Comparison of ENCODE assay signal across 8 mouse cellular contexts in genomic region chr11:69323667-69324111, GRCm38 (mm10). TPM values are rescaled to one million over a fixed set of nuclear protein-coding genes. Genes with fewer than 3 reads are reported as not detected.
DNase-seq lines count a peak whose midpoint lies in the region; ATAC-seq lines count a peak whose summit lies in the region.

TSS of gene Cntrob (minus strand) at chr11:69323775.
TSS of gene Trappc1 (plus strand) at chr11:69323980.

- peak within 1 kb of the TSS; percentile 84 for H3K4me2 ChIP-seq in hindbrain, embryonic 15.5 days

- DNase-seq in T-cell, adult 2 months (ENCODE audit: low spot score), result peak; percentile 100
- peak; percentile 98 to 99 for DNase-seq in cerebellum, postnatal 36 days
- DNase-seq in frontal cortex, postnatal 36 days (ENCODE audit: low spot score in 2 of 2), result peak; percentile 98 to 99
- peak; percentile 98 for DNase-seq in left cerebral cortex, adult 11 months (ENCODE audit: low spot score)
- peak; percentile 99 to 100 for DNase-seq in lung, postnatal 4 days
- peak; percentile 97 for DNase-seq in retina, postnatal 7 days (ENCODE audit: low read depth, low spot score)
- peak; percentile 94 for DNase-seq in urinary bladder, adult 2 months (ENCODE audit: low spot score)

- H3K27me3 ChIP-seq in hindbrain, embryonic 15.5 days, result peaks cover 7% of the 10 kb centered on the region; the same call in 1 of the 2 replicates

- peak within 1 kb of the TSS; percentile 56 for H3K4me3 ChIP-seq in hindbrain, embryonic 15.5 days

- ATAC-seq in hindbrain, embryonic 15.5 days (ENCODE audit: low FRiP score, low read depth), result peak; percentile 96

- H3K36me3 ChIP-seq in hindbrain, embryonic 15.5 days, result peaks cover 6% of the 10 kb centered on the region

- H3K27ac ChIP-seq in hindbrain, embryonic 15.5 days (replicated peaks), result peak within 1 kb of the TSS; percentile 84

- no peaks in the 10 kb centered on the region for H3K9me3 ChIP-seq in hindbrain, embryonic 15.5 days

- peak within 1 kb of the TSS; percentile 78 for H3K9ac ChIP-seq in hindbrain, embryonic 15.5 days

- peaks cover 51% of the 10 kb centered on the region for H3K4me1 ChIP-seq in hindbrain, embryonic 15.5 days (replicated peaks)

- WGBS in hindbrain, embryonic 15.5 days, result 0% methylated on average over 30 of the region's 30 CpGs

RNA-seq across cellular contexts. Expression of gene Cntrob, which starts in this region (rescaled TPM):
- polyA plus RNA-seq in hindbrain, embryonic 15.5 days (2015; fragmentation: Nextera tagmentation; extraction: Ambion mirVana), result 16.2 and 17.3 TPM in 2 replicates
- polyA plus RNA-seq in urinary bladder, adult 2 months (2012; rRNA removed), result 9.2 and 10.8 TPM in 2 replicates

RNA-seq across cellular contexts. Expression of gene Trappc1, which starts in this region (rescaled TPM):
- 183 and 187 TPM in 2 replicates for polyA plus RNA-seq in hindbrain, embryonic 15.5 days (2015; fragmentation: Nextera tagmentation; extraction: Ambion mirVana)
- polyA plus RNA-seq in urinary bladder, adult 2 months (2012; rRNA removed), result 56.2 and 60.4 TPM in 2 replicates

Comparison
In these comparisons a context has a peak if more than half of its experiments do, and no peak if none do; other contexts are left out.
1. Peak in every context shown above with its lines: DNase-seq, ATAC-seq, H3K4me3 ChIP-seq and H3K27ac ChIP-seq.